Mouse (Mus musculus) ES-E14 (cell line): ENCODE measurements around the gene 3110082I17Rik.

Experiments
- CHD2 ChIP-seq: IDR thresholded peaks from 2 replicates; pipeline ENCODE4 v1.6.1; 2014; ENCODE audit warnings: mild to moderate bottlenecking, low read depth, low read length, inconsistent platforms
- MAFK ChIP-seq: IDR thresholded peaks from 2 replicates; pipeline ENCODE4 v1.6.1; 2014; ENCODE audit warnings: mild to moderate bottlenecking, low read depth, low read length, inconsistent platforms; ENCODE audit not compliant: insufficient read depth
- ZC3H11A ChIP-seq: IDR thresholded peaks from 2 replicates; pipeline ENCODE4 v1.6.1; 2012; ENCODE audit warnings: low read depth, mild to moderate bottlenecking, inconsistent platforms, low read length, borderline replicate concordance

DNA sequence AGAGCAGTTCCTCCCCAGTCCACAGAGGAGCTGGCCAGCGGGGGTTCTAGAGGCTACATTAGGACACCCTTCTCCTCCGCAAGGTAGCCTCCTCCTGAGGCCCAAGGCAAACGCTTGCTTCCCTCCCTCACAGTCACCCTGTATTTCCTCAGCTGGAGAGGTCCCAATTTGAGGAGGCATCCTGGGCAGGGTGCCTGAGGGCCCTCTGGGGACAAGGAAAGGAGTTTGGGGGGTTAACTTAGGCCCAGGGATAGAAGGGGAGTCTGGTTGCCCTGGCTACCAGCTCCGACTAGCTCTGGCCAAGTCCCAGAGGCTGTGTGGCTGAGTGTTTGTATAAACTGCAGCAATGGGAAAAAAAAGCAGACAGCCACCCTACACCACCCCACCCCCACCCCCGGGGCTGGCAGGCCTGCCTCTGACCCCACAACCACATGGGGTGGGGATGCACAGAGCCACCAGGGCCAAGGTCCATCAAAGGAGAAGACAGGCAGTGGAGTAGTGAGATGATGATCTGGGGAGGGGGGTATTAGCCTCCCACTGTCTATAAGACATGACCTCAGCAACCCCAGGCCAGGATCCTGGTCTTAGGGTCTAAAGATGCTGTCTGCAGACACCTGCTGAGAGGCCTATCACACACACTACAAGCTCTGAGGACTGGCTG, 95.3 kb downstream of the 3110082I17Rik start:
- TF ChIP-seq CHD2, result no peak
- TF ChIP-seq MAFK, result no peak
- no peak for TF ChIP-seq ZC3H11A
